Mouse (Mus musculus) small intestine, adult 2 months (tissue): ENCODE results near the gene Baiap2l2.

ENCODE experiments used
- CTCF ChIP-seq: fragments of 200-500 bp; IDR thresholded peaks from 2 replicates; pipeline ENCODE4 v1.5.1; 2012; ENCODE audit warnings: low read depth, mild to moderate bottlenecking, control low read depth, inconsistent platforms, low read length, moderate library complexity, mixed read lengths; ENCODE audit not compliant: insufficient replicate concordance, insufficient read length; ENCODE audit errors: extremely low read depth
- POLR2A ChIP-seq: fragments of 200-500 bp; IDR thresholded peaks from 2 replicates; pipeline ENCODE4 v1.6.1; 2012; ENCODE audit warnings: low read depth, mild to moderate bottlenecking, control low read depth, inconsistent platforms, low read length, moderate library complexity

GRCm38 (mm10) chr15:79328939-79329275 is 43.6 kb upstream of the Baiap2l2 start:
- TF ChIP-seq POLR2A: no peak
- TF ChIP-seq CTCF: no peak
